Mouse (Mus musculus) lung, adult 2 months (tissue): ENCODE measurements around the gene Hdac6.

Experiments
- CTCF ChIP-seq: fragments of 200-500 bp; IDR thresholded peaks from 2 replicates; pipeline ENCODE4 v1.5.1; 2011; ENCODE audit warnings: mild to moderate bottlenecking, low read length, control low read depth; ENCODE audit not compliant: insufficient read depth
- POLR2A ChIP-seq: fragments of 200-500 bp; IDR thresholded peaks from 2 replicates; pipeline ENCODE4 v1.6.1; 2011; ENCODE audit warnings: low read depth, mild to moderate bottlenecking, control low read depth, low read length, borderline replicate concordance; ENCODE audit errors: extremely low read depth

GRCm38 (mm10) chrX:7927116-7927515 is 20.6 kb downstream of the Hdac6 start:
- TF ChIP-seq POLR2A (no peak), CTCF (no peak)
